Mouse (Mus musculus): ENCODE measurements at regions not wholly inside any gene's neighbourhood (a gene's known extent, or its start where the extent isn't known, plus 50 kb on each side); places are given as distances from the start of the nearest gene placed in this dataset.

DNA sequence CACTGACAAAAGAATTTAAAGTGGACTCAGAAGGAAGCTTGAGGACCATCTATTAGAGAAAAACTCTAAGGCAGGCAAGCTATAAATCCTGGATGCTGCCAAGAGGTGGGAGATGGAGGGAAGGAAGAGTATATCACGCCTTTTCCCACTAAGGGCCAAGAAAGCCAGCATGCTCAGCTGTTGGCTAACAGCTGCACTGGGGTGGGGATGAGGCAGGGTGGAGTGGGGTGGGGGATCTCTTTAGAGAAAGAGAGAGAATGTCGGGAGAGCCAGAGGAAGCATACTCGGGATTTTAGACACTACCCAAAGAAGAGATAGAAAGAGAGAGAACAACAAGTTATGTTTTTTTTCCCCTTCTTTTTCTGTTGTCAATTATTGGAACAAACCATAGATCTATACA is 115.2 kb upstream of the Shb start:
- H3K36me3 ChIP-seq (ENCODE audit: control insufficient read depth, insufficient read depth, low read length), result no peaks in the 10 kb centered on the region
- H3K4me3 ChIP-seq (ENCODE audit: low read depth, low read length), result no peak overlapping the region
- DNase-seq (ENCODE audit: low spot score) (no peak), ATAC-seq (replicated peaks; ENCODE audit: low FRiP score, low TSS enrichment, low read depth) (no peak)
- H3K4me2 ChIP-seq (ENCODE audit: low read length), result no peak overlapping the region
- no peaks in the 10 kb centered on the region for H3K27me3 ChIP-seq (replicated peaks; ENCODE audit: control insufficient read depth, insufficient read depth, low read length)
- no peaks in the 10 kb centered on the region for H3K9me3 ChIP-seq (ENCODE audit: control insufficient read depth, low read length)
- WGBS, result 52% methylated on average over 3 of the region's 3 CpGs
- no peaks in the 10 kb centered on the region for H3K4me1 ChIP-seq (replicated peaks; ENCODE audit: control insufficient read depth, insufficient read depth, low read length)
- H3K27ac ChIP-seq (ENCODE audit: low read depth), result no peak overlapping the region
- H3K9ac ChIP-seq (ENCODE audit: low read length), result no peak overlapping the region

DNA sequence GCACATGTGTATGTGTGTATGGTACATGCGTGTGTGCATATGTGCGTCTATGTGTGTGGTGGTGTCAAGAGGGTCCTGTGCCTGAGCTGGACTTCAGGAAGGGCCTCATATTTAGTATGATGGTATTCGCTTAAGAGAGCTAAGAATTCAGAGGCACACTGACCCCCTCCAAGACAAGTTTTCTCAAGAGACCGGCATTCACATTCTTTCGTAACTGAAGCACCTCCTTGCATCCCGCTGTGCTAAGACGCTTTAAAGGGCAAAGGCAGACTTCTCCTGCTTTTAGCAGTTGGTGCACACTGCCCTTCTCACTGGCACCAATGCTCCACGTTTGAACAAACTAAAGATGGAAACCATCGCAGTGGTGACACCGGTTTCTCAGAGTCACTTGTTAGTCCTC is 110.3 kb upstream of the Shb start:
- 77% methylated on average over 10 of the region's 10 CpGs for WGBS
- no peaks in the 10 kb centered on the region for H3K27me3 ChIP-seq (replicated peaks; ENCODE audit: control insufficient read depth, insufficient read depth, low read length)
- DNase-seq (ENCODE audit: low spot score), result no peak
- H3K27ac ChIP-seq (ENCODE audit: low read depth), result no peak overlapping the region
- H3K9me3 ChIP-seq (ENCODE audit: control insufficient read depth, low read length), result no peaks in the 10 kb centered on the region
- H3K4me1 ChIP-seq (replicated peaks; ENCODE audit: control insufficient read depth, insufficient read depth, low read length), result 0 out of 2 replicates have a peak, but pooled peaks cover 5% of the 10 kb centered on the region
- no peaks in the 10 kb centered on the region for H3K36me3 ChIP-seq (ENCODE audit: control insufficient read depth, insufficient read depth, low read length)
- no peak for ATAC-seq (replicated peaks; ENCODE audit: low FRiP score, low TSS enrichment, low read depth)
- no peak overlapping the region for H3K9ac ChIP-seq (ENCODE audit: low read length)
- no peak overlapping the region for H3K4me2 ChIP-seq (ENCODE audit: low read length)
- no peak overlapping the region for H3K4me3 ChIP-seq (ENCODE audit: low read depth, low read length)

DNA sequence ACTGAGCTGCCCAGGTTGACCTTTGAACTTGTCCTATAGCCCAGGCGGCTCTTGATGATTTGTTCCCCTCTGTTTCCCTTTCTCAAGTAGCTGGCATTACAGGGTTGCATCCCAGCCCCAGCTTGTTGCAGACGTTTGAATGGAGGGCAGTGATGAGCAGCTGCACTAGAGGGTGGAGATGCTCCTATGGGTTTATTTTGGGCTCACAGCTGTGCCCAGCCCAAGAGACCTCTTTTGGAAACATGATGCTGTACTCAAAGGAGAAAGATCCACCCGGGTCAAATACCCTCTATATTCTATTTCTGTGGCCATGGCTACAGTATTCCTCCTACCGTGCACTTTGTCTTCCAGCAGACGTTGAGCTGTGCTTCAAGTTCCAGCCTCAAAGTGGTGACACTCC is 109.0 kb upstream of the Shb start:
- no peak overlapping the region for H3K4me3 ChIP-seq (ENCODE audit: low read depth, low read length)
- H3K9ac ChIP-seq (ENCODE audit: low read length), result no peak overlapping the region
- H3K9me3 ChIP-seq (ENCODE audit: control insufficient read depth, low read length), result no peaks in the 10 kb centered on the region; the same call in 1 of the 2 replicates
- H3K4me2 ChIP-seq (ENCODE audit: low read length), result no peak overlapping the region
- WGBS, result 64% methylated on average over 5 of the region's 5 CpGs
- ATAC-seq (replicated peaks; ENCODE audit: low FRiP score, low TSS enrichment, low read depth) (no peak), DNase-seq (ENCODE audit: low spot score) (no peak)
- no peak overlapping the region for H3K27ac ChIP-seq (ENCODE audit: low read depth)
- no peaks in the 10 kb centered on the region for H3K36me3 ChIP-seq (ENCODE audit: control insufficient read depth, insufficient read depth, low read length)
- H3K4me1 ChIP-seq (replicated peaks; ENCODE audit: control insufficient read depth, insufficient read depth, low read length), result 0 out of 2 replicates have a peak, but pooled peaks cover 5% of the 10 kb centered on the region
- H3K27me3 ChIP-seq (replicated peaks; ENCODE audit: control insufficient read depth, insufficient read depth, low read length), result no peaks in the 10 kb centered on the region

DNA sequence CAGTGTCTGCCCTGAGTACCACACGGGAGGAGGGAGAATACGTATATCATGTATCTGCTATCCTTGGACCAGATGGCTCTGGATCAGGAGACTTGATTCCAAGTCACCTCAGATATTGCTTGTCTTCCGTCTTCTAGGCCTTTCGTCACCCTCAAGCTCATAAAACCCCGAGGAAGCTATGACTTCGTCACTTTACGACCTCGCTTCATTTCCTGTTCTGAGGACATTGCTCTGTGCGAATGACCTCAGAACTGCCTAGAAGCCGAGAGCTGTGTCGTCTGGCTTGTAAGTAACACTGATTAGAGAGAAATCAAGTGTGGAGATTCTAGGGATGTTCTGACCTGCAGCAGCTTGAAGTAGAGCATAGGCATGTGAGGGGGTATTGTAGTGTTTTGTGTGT is 108.4 kb upstream of the Shb start:
- Histone ChIP-seq H3K27me3 (replicated peaks; ENCODE audit: control insufficient read depth, insufficient read depth, low read length) (no peaks in the 10 kb centered on the region), H3K4me3 (ENCODE audit: low read depth, low read length) (no peak overlapping the region), H3K27ac (ENCODE audit: low read depth) (no peak overlapping the region), H3K9ac (ENCODE audit: low read length) (no peak overlapping the region), H3K9me3 (ENCODE audit: control insufficient read depth, low read length) (no peaks in the 10 kb centered on the region; the same call in 1 of the 2 replicates), H3K4me2 (ENCODE audit: low read length) (no peak overlapping the region), H3K36me3 (ENCODE audit: control insufficient read depth, insufficient read depth, low read length) (no peaks in the 10 kb centered on the region), H3K4me1 (replicated peaks; ENCODE audit: control insufficient read depth, insufficient read depth, low read length) (0 out of 2 replicates have a peak, but pooled peaks cover 5% of the 10 kb centered on the region)
- WGBS, result 33% methylated on average over 11 of the region's 11 CpGs
- DNase-seq (ENCODE audit: low spot score), result no peak
- no peak for ATAC-seq (replicated peaks; ENCODE audit: low FRiP score, low TSS enrichment, low read depth)

DNA sequence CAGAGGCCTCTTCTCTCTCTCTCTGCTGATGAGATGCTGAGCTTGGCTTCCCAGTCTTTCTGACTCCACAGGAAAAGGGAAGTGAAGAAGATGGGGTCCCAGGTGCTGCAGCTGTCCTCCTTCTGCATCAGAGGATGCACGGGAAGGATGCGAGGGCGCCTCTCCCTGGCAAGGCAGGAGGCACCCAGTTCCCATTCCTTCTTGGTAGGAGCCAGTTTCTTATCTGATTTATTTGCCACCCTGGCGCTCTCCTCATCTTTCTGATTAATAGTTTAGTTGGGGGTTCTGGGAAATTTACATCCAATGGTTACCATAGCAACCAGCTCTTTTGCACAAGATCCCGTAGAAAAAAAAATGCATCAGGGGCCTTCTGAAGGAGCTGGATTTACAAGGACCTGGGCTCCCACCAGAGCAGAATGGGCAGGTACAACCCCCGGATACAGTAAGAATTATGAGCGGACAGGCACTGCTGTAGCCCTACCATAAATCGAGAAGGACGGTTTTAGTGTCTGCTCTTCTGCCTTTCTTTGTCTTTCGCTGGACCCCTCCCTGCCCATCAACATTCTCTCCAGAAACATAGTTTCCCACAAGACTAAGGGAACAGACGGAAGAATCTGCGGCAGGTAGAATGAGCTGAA is 107.2 kb upstream of the Shb start:
- 53% methylated on average over 12 of the region's 12 CpGs for WGBS
- no peak for ATAC-seq (replicated peaks; ENCODE audit: low FRiP score, low TSS enrichment, low read depth)
- no peak overlapping the region for H3K4me3 ChIP-seq (ENCODE audit: low read depth, low read length)

DNA sequence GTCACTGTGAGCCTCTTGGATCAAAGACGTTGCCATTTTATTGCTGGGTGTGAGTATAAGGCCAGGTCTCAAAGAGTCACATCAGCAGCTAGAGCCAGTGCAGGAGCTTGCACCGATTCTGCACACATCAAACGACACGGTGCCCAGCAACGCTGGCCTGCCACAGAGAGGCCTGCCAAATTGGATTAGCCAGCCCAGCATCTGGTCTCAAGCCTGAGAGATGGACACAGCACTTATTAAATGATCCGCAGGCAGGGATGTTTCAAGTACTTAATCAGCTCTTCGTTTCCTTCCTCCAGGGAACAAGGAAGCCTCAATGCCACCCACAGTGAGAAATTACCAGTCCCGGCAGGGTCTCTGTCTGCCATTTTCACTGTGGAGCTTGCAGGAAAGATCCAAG is 106.1 kb upstream of the Shb start:
- Histone ChIP-seq H3K9ac (ENCODE audit: low read length) (no peak overlapping the region), H3K27ac (ENCODE audit: low read depth) (no peak overlapping the region), H3K4me3 (ENCODE audit: low read depth, low read length) (no peak overlapping the region), H3K4me1 (replicated peaks; ENCODE audit: control insufficient read depth, insufficient read depth, low read length) (0 out of 2 replicates have a peak, but pooled peaks cover 5% of the 10 kb centered on the region), H3K4me2 (ENCODE audit: low read length) (no peak overlapping the region), H3K9me3 (ENCODE audit: control insufficient read depth, low read length) (no peaks in the 10 kb centered on the region; the same call in 1 of the 2 replicates), H3K27me3 (replicated peaks; ENCODE audit: control insufficient read depth, insufficient read depth, low read length) (no peaks in the 10 kb centered on the region), H3K36me3 (ENCODE audit: control insufficient read depth, insufficient read depth, low read length) (no peaks in the 10 kb centered on the region)
- ATAC-seq (replicated peaks; ENCODE audit: low FRiP score, low TSS enrichment, low read depth) (no peak), DNase-seq (ENCODE audit: low spot score) (no peak)
- 63% methylated on average over 8 of the region's 8 CpGs for WGBS

More for the DNA sequence above, 107.2 kb upstream of the Shb start:
- H3K9me3 ChIP-seq (ENCODE audit: control insufficient read depth, low read length), result no peaks in the 10 kb centered on the region; the same call in 1 of the 2 replicates
- H3K9ac ChIP-seq (ENCODE audit: low read length), result no peak overlapping the region
- no peaks in the 10 kb centered on the region for H3K27me3 ChIP-seq (replicated peaks; ENCODE audit: control insufficient read depth, insufficient read depth, low read length)
- H3K27ac ChIP-seq (ENCODE audit: low read depth), result no peak overlapping the region
- H3K36me3 ChIP-seq (ENCODE audit: control insufficient read depth, insufficient read depth, low read length), result no peaks in the 10 kb centered on the region
- no peak overlapping the region for H3K4me2 ChIP-seq (ENCODE audit: low read length)
- 0 out of 2 replicates have a peak, but pooled peaks cover 5% of the 10 kb centered on the region for H3K4me1 ChIP-seq (replicated peaks; ENCODE audit: control insufficient read depth, insufficient read depth, low read length)
- DNase-seq (ENCODE audit: low spot score), result no peak

DNA sequence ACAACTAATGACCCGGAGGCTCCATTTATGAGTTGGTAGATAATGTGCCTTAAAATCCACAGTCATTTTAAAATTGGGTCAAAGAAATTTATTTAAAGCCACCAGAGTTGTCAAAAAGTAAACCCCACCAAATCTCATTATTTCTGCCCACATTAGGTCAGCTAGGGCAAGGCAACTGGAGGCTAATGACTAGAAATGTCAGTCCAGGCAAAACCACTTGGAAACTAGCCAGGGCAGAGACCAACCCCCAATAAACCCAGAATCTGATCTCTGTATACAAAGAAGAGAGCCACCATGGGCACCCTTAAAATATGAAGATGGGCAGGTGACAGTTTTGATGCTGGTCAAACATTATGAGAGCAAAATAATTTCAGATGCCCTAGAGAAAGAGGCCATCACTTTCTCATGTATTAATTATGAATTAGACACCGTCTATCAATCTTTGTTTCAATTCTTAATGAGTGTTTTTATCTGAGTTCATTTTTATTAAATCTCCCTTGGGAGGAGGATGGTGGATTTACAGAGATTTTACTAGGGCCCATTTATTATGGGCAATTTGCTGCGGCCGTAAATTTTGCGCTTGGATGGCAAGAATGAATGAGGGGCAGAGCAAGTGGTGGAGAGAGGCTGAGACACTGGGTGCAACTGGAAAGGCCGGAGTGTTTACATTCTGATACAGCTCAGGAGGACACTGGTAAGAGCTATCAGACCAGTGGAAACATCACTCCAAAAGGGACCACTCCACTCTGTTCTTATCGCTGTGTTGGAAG is 99.2 kb upstream of the Shb start:
- no peak for DNase-seq (ENCODE audit: low spot score)
- Histone ChIP-seq H3K27ac (ENCODE audit: low read depth) (no peak overlapping the region), H3K27me3 (replicated peaks; ENCODE audit: control insufficient read depth, insufficient read depth, low read length) (no peaks in the 10 kb centered on the region), H3K4me2 (ENCODE audit: low read length) (no peak overlapping the region), H3K4me3 (ENCODE audit: low read depth, low read length) (no peak overlapping the region), H3K4me1 (replicated peaks; ENCODE audit: control insufficient read depth, insufficient read depth, low read length) (no peaks in the 10 kb centered on the region), H3K36me3 (ENCODE audit: control insufficient read depth, insufficient read depth, low read length) (no peaks in the 10 kb centered on the region), H3K9me3 (ENCODE audit: control insufficient read depth, low read length) (no peaks in the 10 kb centered on the region; the same call in 1 of the 2 replicates), H3K9ac (ENCODE audit: low read length) (no peak overlapping the region)
- ATAC-seq (replicated peaks; ENCODE audit: low FRiP score, low TSS enrichment, low read depth), result no peak
- 64% methylated on average over 7 of the region's 7 CpGs for whole genome bisulfite sequencing

DNA sequence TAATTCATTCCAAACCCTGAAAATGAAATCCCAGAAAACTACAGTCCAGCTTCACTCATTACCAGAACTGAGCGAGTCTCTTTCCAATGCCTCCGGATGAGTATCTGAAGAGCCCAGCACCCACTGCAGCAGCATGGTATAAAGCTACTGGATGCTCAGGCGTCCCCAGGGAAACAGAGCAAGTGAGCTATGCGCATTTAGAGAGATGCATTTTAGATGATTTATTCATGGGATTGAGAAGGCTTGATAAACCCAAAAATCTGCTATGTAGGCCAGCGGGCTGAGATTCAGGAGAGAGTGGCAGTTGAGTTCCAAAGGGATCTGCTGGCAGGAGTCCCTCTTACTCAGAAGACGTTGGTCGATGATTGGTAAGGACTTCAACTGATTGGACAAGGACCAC is 93.4 kb upstream of the Shb start:
- WGBS, result 93% methylated on average over 7 of the region's 7 CpGs
- no peaks in the 10 kb centered on the region for H3K4me1 ChIP-seq (replicated peaks; ENCODE audit: control insufficient read depth, insufficient read depth, low read length)

More for the DNA sequence above, 93.4 kb upstream of the Shb start:
- Histone ChIP-seq H3K9me3 (ENCODE audit: control insufficient read depth, low read length) (0 out of 2 replicates have a peak, but pooled peaks cover 3% of the 10 kb centered on the region), H3K36me3 (ENCODE audit: control insufficient read depth, insufficient read depth, low read length) (no peaks in the 10 kb centered on the region), H3K27ac (ENCODE audit: low read depth) (no peak overlapping the region), H3K4me3 (ENCODE audit: low read depth, low read length) (no peak overlapping the region), H3K9ac (ENCODE audit: low read length) (no peak overlapping the region), H3K4me2 (ENCODE audit: low read length) (no peak overlapping the region), H3K27me3 (replicated peaks; ENCODE audit: control insufficient read depth, insufficient read depth, low read length) (no peaks in the 10 kb centered on the region)
- no peak for ATAC-seq (replicated peaks; ENCODE audit: low FRiP score, low TSS enrichment, low read depth)
- no peak for DNase-seq (ENCODE audit: low spot score)
